Mouse (Mus musculus): ENCODE results near the gene Depdc7. TPM values are rescaled to one million over a fixed set of nuclear protein-coding genes. Genes with fewer than 3 reads are reported as not detected.

Depdc7 gene
- polyA plus RNA-seq, 1 experiment, result 4.3 TPM

GRCm38 (mm10) chr2:104677326-104677725 is 65.4 kb downstream of the Depdc7 start:
- Histone ChIP-seq H3K36me3 (ENCODE audit: control insufficient read depth, insufficient read depth) (no peaks in the 10 kb centered on the region), H3K79me2 (ENCODE audit: control insufficient read depth, insufficient read depth) (no peaks in the 10 kb centered on the region), H3K4me2 (ENCODE audit: low read depth) (no peak overlapping the region), H3K27me3 (ENCODE audit: control insufficient read depth, insufficient read depth, insufficient read length) (no peaks in the 10 kb centered on the region), H3ac (ENCODE audit: control insufficient read depth, insufficient read length) (no peak overlapping the region), H3K4me3 (no peak overlapping the region)
- TF ChIP-seq CEBPB (IDR thresholded peaks at IDR 0.05; ENCODE audit: insufficient read depth, poor library complexity, severe bottlenecking) (no peak), TCF12 (IDR thresholded peaks at IDR 0.05; ENCODE audit: insufficient read depth, poor library complexity, severe bottlenecking) (no peak), E2F4 (IDR thresholded peaks at IDR 0.05; ENCODE audit: insufficient read depth) (no peak), TCF3 (IDR thresholded peaks at IDR 0.05; ENCODE audit: insufficient read length, low read depth) (no peak), POLR2A (IDR thresholded peaks at IDR 0.05; ENCODE audit: insufficient read length, low read depth) (no peak), USF1 (IDR thresholded peaks at IDR 0.05; ENCODE audit: low read depth) (no peak), MYOG (IDR thresholded peaks at IDR 0.05; ENCODE audit: control insufficient read depth in 1 of 3, insufficient read depth in 1 of 3, insufficient read length in 2 of 3, low read depth in 2 of 3) (no peak), REST (IDR thresholded peaks at IDR 0.05; ENCODE audit: insufficient read depth, insufficient read length) (no peak), SRF (IDR thresholded peaks at IDR 0.05; ENCODE audit: control insufficient read depth, insufficient read length, low read depth) (no peak), MYOD1 (IDR thresholded peaks at IDR 0.05; ENCODE audit: control insufficient read depth in 1 of 3, insufficient read length in 2 of 3, low read depth in 2 of 3) (no peak), MAX (IDR thresholded peaks at IDR 0.05; ENCODE audit: low read depth) (no peak)

Other genes starting within 250 kb of the Depdc7 start
- gene Hipk3, start 248.4 kb downstream of the Depdc7 start, polyA plus RNA-seq (2012; fragmentation: generic; extraction: Trizol), result 14.3 TPM
- gene Cstf3, start 152.4 kb downstream of the Depdc7 start, polyA plus RNA-seq (2012; fragmentation: generic; extraction: Trizol), result 12.0 TPM
- gene Tcp11l1, start 30.7 kb downstream of the Depdc7 start, polyA plus RNA-seq (2012; fragmentation: generic; extraction: Trizol), result 7.8 TPM
- gene Pin1rt1, start 26.5 kb downstream of the Depdc7 start, polyA plus RNA-seq (2012; fragmentation: generic; extraction: Trizol), result not detected
- 4.1 TPM for gene Qser1, start 73.9 kb upstream of the Depdc7 start, polyA plus RNA-seq (2012; fragmentation: generic; extraction: Trizol)
- 0.48 TPM for gene Prrg4, start 107.0 kb upstream of the Depdc7 start, polyA plus RNA-seq (2012; fragmentation: generic; extraction: Trizol)
- gene Ccdc73, start 124.9 kb upstream of the Depdc7 start, polyA plus RNA-seq (2012; fragmentation: generic; extraction: Trizol), result 0.18 TPM

Data from myocyte (in vitro differentiated cells).